Mouse (Mus musculus) gastrocnemius, postnatal 4 days (tissue): ENCODE measurements around the gene Foxr1. TPM values are rescaled to one million over a fixed set of nuclear protein-coding genes. Genes with fewer than 3 reads are reported as not detected.
"Not testable (repeated sequence)": the region's sequence is repeated elsewhere in the genome, so short reads cannot be mapped to it uniquely, and the experiment has no call there.

Source experiments
- DNase-seq, 2 experiments: peaks; one replicate each; pipeline ENCODE4 v3.0.0; 2021 to 2022; ENCODE audit warnings: low spot score in 2 of 2, mixed read lengths in 2 of 2
- total RNA-seq, 2 experiments: library from RNA; stranded (reverse); gene quantifications; 2 replicates each; pipeline ENCODE4 v1.2.3; 2021

Gene Foxr1
- total RNA-seq, 2 experiments from 2014 or later = not detected

GRCm38 (mm10) chr9:44477339-44478228, 36.6 kb upstream of the Foxr1 start:
- peak in 1 of 2 experiments; percentile 34 for DNase-seq

GRCm38 (mm10) chr9:44475936-44476335, 35.0 kb upstream of the Foxr1 start:
- DNase-seq = no peak

GRCm38 (mm10) chr9:44474327-44474726, 33.4 kb upstream of the Foxr1 start:
- no peak for DNase-seq

- DNase-seq = no peak
Measured at GRCm38 (mm10) chr9:44473184-44473583, 32.2 kb upstream of the Foxr1 start.

- no peak for DNase-seq
Measured at GRCm38 (mm10) chr9:44468800-44469199, 27.9 kb upstream of the Foxr1 start.

- no peak for DNase-seq
Measured at GRCm38 (mm10) chr9:44468224-44468623, 27.3 kb upstream of the Foxr1 start.

- no peak for DNase-seq
Measured at GRCm38 (mm10) chr9:44461950-44462349, 21.0 kb upstream of the Foxr1 start.

- DNase-seq = peak in 1 of 2 experiments; percentile 40
Measured at GRCm38 (mm10) chr9:44457035-44457742, 16.3 kb upstream of the Foxr1 start.

- DNase-seq = no peak
Measured at GRCm38 (mm10) chr9:44454891-44455220, 13.9 kb upstream of the Foxr1 start, which contains the start of gene Upk2. TSS of gene Upk2 (minus strand) at chr9:44454976.

GRCm38 (mm10) chr9:44454132-44454890, 13.4 kb upstream of the Foxr1 start:
- peak; percentile 74 to 84 for DNase-seq

GRCm38 (mm10) chr9:44450387-44450786, 9.5 kb upstream of the Foxr1 start:
- no peak for DNase-seq

- DNase-seq = not testable (repeated sequence)
Measured at GRCm38 (mm10) chr9:44444402-44445025, 3.6 kb upstream of the Foxr1 start.

- no peak for DNase-seq
Measured at GRCm38 (mm10) chr9:44435747-44436146, 5.2 kb downstream of the Foxr1 start.

- no peak for DNase-seq
Measured at GRCm38 (mm10) chr9:44432577-44433185, 8.3 kb downstream of the Foxr1 start.

- DNase-seq = no peak
Measured at GRCm38 (mm10) chr9:44423576-44423975, 17.4 kb downstream of the Foxr1 start.

- no peak for DNase-seq
Measured at GRCm38 (mm10) chr9:44420280-44420898, 20.5 kb downstream of the Foxr1 start.

- DNase-seq = not testable (repeated sequence)
Measured at GRCm38 (mm10) chr9:44419730-44420129, 21.2 kb downstream of the Foxr1 start.

- DNase-seq = no peak
Measured at GRCm38 (mm10) chr9:44418519-44419385, 22.2 kb downstream of the Foxr1 start, which contains the start of gene Ccdc84. TSS of gene Ccdc84 (minus strand) at chr9:44418569.

- peak; percentile 95 to 96 for DNase-seq
Measured at GRCm38 (mm10) chr9:44417892-44418363, 23.0 kb downstream of the Foxr1 start.
